Mouse (Mus musculus) intestine, embryonic 15.5 days (tissue): ENCODE measurements around the gene Bdkrb2. TPM values are rescaled to one million over a fixed set of nuclear protein-coding genes. Genes with fewer than 3 reads are reported as not detected.

Source experiments
- ATAC-seq: fragments of 200-750 bp; cut with Nextera tagmentation; 2 replicates; pipeline ENCODE4 v1.8.0; 2017; ENCODE audit warnings: moderate TSS enrichment, moderate library complexity
- H3K27ac ChIP-seq: fragments of 300-500 bp; sonication (generic); 2 replicates; pipeline ENCODE4 v1.5.1; 2015; ENCODE audit warnings: mild to moderate bottlenecking, inconsistent platforms
- H3K27me3 ChIP-seq: fragments of 300-500 bp; sonication (generic); replicated peaks from 2 replicates; pipeline ENCODE4 v1.6.1; 2015; ENCODE audit warnings: inconsistent platforms
- H3K36me3 ChIP-seq: fragments of 300-500 bp; sonication (generic); 2 replicates; pipeline ENCODE4 v1.6.1; 2015; ENCODE audit warnings: inconsistent platforms
- H3K4me1 ChIP-seq: fragments of 300-500 bp; sonication (generic); replicated peaks from 2 replicates; pipeline ENCODE4 v1.6.1; 2015; ENCODE audit warnings: inconsistent platforms
- H3K4me2 ChIP-seq: fragments of 300-500 bp; sonication (generic); replicated peaks from 2 replicates; pipeline ENCODE4 v1.6.1; 2015; ENCODE audit warnings: mild to moderate bottlenecking, inconsistent platforms
- H3K4me3 ChIP-seq: fragments of 300-500 bp; sonication (generic); replicated peaks from 2 replicates; pipeline ENCODE4 v1.5.1; 2015; ENCODE audit warnings: inconsistent platforms
- H3K9ac ChIP-seq: fragments of 300-500 bp; sonication (generic); 2 replicates; pipeline ENCODE4 v1.6.1; 2015; ENCODE audit warnings: inconsistent platforms
- H3K9me3 ChIP-seq: fragments of 300-500 bp; sonication (generic); 2 replicates; pipeline ENCODE4 v1.6.1; 2016; ENCODE audit warnings: inconsistent platforms
- WGBS: fragments of 180-500 bp; shearing (Covaris S2); methylation state at CpG from one replicate; pipeline ENCODE4 v1.1.7; 2015; 5-methylcytosine and 5-hydroxymethylcytosine counted together
- polyA plus RNA-seq: library from polyadenylated mRNA; unstranded; fragments of >200 nt; fragmentation: Nextera tagmentation; extraction: Ambion mirVana; gene quantifications from 2 replicates; pipeline ENCODE4 v1.2.1, GENCODE M21; 2015

Bdkrb2 gene
- polyA plus RNA-seq, 1 experiment from 2014 or later = 4.6 TPM

DNA sequence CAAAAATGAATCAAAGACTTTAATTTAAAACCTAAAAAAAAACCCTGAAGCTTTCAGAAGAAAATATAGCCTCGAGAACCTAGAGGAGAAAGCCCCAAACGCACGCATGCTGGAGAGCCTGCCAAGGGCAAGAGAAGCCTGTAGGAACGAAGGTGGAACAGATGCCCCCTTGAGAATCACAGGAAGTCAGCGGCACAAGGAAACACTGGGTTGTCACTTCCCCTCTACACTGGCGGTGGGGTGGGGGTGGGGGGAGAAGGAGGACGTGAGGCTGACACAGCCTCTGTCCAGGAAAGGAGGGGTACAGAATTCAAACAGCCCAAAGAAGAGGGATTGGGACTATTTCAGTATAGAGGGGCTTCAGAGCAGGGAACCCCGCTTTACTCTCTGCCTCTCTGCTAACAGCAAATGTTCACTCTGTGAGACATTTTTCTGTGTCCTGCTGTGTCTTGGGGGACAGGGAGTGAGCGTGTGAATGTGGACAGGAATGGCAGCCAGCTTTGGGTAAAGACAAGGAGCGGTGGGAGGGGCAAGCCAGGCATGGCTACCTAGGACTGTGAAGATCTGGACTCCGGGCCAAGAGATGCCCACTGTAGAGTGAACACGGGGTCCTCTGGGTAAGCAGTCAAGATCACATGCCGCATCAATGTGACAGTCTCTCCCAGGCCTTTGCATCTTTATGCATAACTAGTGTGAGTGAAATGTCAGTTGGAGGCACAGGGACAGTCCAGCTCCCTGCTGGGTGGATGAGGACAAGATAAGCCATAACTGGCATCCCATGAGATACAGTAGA lies 26.9 kb upstream of the Bdkrb2 start:
- Histone ChIP-seq H3K27ac (no peak overlapping the region), H3K9ac (no peak overlapping the region), H3K9me3 (no peaks in the 10 kb centered on the region), H3K4me2 (no peak overlapping the region), H3K4me1 (peaks cover 6% of the 10 kb centered on the region), H3K36me3 (no peaks in the 10 kb centered on the region), H3K4me3 (no peak overlapping the region), H3K27me3 (no peaks in the 10 kb centered on the region)
- WGBS = 67% methylated on average over 13 of the region's 13 CpGs
- ATAC-seq = no peak

DNA sequence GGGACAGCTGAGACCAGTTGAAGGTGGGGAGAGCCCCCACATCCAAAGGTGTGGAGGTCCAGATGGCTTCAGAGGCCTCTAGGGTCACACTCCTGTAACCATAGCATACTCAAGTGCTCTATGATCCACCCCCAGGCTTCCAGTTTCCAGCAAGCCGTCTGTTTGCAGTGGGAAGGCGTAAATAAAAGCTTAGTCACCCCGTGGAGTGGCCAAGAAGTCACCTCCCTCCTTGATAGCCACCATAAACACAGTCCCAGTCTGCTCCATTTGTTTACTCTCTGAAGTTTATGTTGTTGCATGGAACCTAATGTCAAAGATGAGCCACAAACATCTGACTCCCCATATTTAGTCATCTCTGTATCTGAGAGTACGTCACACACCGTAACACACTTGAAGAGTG lies 25.9 kb upstream of the Bdkrb2 start:
- Histone ChIP-seq H3K4me2 (no peak overlapping the region), H3K4me1 (peaks cover 6% of the 10 kb centered on the region), H3K4me3 (no peak overlapping the region), H3K27me3 (no peaks in the 10 kb centered on the region), H3K27ac (no peak overlapping the region), H3K9ac (no peak overlapping the region), H3K36me3 (no peaks in the 10 kb centered on the region), H3K9me3 (no peaks in the 10 kb centered on the region)
- WGBS = 40% methylated on average over 5 of the region's 5 CpGs
- peak; percentile 62 for ATAC-seq

DNA sequence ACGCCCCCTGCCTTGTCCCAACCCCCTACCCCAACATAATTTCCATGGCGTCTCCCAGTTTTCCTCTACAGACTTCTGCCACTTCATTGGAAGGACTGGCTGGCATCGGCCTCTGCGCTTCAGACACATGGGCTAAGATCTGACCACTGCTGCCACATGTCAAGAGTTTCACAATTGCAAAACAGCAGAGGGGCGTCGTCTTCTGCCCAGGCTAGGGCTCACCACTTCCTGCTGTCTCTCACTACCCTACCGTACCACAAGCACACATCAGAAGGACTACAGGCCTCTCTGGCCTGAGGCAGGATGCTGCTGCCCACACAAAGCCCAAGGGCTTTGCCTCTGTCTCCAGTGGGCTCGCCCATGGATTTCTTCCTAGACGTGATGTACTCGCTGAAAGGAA lies 23.4 kb upstream of the Bdkrb2 start:
- Histone ChIP-seq H3K36me3 (no peaks in the 10 kb centered on the region), H3K27ac (no peak overlapping the region), H3K4me3 (no peak overlapping the region), H3K9ac (no peak overlapping the region), H3K27me3 (no peaks in the 10 kb centered on the region), H3K4me2 (no peak overlapping the region), H3K4me1 (peaks cover 6% of the 10 kb centered on the region), H3K9me3 (no peaks in the 10 kb centered on the region)
- no peak for ATAC-seq
- WGBS = 90% methylated on average over 10 of the region's 10 CpGs

DNA sequence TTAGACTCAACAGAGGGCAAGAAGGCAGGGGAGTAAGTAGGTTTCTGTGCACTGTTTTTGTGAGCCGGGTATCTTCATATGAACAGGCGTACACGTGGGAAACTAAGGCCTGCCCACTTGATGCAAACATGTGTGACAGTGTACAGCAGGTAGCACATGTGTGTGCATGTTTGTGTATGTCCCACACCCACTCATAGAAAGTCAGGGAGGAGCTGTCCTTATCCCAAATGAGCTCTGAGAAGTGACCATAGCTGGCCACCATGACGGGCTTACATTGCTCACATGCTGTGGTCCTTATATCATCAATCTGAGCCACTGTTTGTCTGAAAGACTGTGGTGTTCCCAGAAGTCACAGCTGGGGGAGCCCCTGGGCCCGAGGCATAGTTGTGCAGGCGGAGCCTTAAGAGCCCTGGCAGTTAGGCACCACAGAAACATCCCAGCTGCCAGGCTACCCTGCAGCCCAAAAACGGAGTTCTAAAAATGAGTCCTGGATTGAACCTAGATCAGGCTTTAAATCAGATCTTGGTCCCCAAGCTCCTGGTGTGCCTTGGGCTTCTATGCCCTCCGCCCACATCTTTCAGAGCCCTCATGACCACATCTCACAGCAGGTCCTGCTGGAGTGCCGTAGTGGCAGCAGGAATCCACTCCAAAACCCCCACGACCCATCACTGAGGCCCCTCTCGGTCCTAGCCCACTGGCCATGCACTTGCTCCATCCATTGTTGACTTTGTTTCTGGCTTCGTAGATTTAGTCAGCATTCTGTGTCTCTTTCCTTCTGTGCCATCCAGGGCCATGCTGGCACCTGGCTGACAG lies 21.2 kb upstream of the Bdkrb2 start:
- Histone ChIP-seq H3K27ac (no peak overlapping the region), H3K27me3 (no peaks in the 10 kb centered on the region), H3K9me3 (no peaks in the 10 kb centered on the region), H3K4me1 (peaks cover 14% of the 10 kb centered on the region), H3K4me2 (no peak overlapping the region), H3K4me3 (no peak overlapping the region), H3K36me3 (no peaks in the 10 kb centered on the region), H3K9ac (no peak overlapping the region)
- WGBS = 72% methylated on average over 12 of the region's 12 CpGs
- ATAC-seq = no peak

DNA sequence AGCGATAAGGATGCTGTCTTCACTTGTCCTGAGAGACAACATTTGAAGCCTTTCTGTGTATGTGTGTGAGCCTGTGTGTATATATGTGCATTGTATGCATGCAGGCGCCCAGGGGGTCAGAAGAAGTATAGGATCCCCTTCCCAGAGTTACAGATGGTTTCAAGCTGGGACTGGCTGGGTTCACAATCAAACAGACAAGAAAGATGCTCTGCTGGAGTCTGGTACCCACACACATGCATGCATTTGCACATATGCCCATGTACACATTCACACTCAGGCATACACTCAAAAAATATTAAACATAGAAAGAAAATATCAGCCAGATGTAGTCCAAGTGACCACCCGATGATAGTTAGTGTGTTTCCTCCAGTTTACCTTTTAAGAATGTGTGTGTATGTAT lies 20.5 kb upstream of the Bdkrb2 start:
- no peak overlapping the region for H3K27ac ChIP-seq
- no peaks in the 10 kb centered on the region for H3K36me3 ChIP-seq
- H3K9me3 ChIP-seq = no peaks in the 10 kb centered on the region
- peaks cover 13% of the 10 kb centered on the region for H3K4me1 ChIP-seq
- no peak overlapping the region for H3K9ac ChIP-seq
- ATAC-seq = no peak
- no peak overlapping the region for H3K4me3 ChIP-seq
- no peaks in the 10 kb centered on the region for H3K27me3 ChIP-seq
- 81% methylated on average over 3 of the region's 3 CpGs for WGBS
- no peak overlapping the region for H3K4me2 ChIP-seq

DNA sequence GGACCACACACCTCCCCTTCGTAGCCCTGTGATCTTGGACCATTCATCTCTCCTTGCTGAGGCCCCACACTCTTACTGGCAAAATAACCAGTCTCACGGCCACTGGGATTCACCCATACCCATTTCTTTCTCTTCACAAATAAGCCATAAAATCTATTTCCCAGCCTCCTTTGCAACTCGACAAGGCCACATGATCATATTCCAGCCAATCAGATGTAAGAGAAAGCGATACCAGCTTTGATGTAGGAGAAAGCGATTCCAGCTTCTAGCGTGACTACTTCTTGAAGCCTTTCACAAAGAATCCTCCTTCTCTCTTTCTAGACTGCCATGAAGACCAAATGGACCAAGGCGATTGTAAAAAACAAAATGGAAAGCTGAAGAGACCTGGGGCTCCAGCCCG lies 19.9 kb upstream of the Bdkrb2 start:
- no peaks in the 10 kb centered on the region for H3K36me3 ChIP-seq
- peaks cover 13% of the 10 kb centered on the region for H3K4me1 ChIP-seq
- H3K9me3 ChIP-seq = no peaks in the 10 kb centered on the region
- no peak overlapping the region for H3K9ac ChIP-seq
- ATAC-seq = no peak
- no peaks in the 10 kb centered on the region for H3K27me3 ChIP-seq
- no peak overlapping the region for H3K4me3 ChIP-seq
- H3K4me2 ChIP-seq = no peak overlapping the region
- WGBS = 74% methylated on average over 8 of the region's 8 CpGs
- H3K27ac ChIP-seq = no peak overlapping the region

DNA sequence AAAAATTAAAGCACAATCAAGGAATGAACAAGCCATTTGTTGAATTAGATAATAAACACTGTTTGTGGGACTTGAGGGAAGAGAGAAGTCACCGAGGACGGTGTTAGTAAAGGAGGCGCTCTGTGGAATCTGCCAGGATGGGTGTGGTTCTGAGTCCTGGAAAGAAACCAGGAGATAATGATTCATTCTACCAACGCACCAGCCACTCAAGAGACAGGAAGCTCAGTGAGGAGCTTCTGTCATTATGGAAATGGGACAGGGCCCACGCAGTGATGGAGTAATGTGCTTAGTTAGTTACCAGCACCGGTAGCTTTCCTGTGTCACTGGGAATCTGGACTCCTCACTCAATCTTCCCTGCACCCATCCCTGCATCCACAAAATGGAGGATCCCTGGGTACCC lies 19.3 kb upstream of the Bdkrb2 start:
- 45% methylated on average over 6 of the region's 6 CpGs for WGBS

DNA sequence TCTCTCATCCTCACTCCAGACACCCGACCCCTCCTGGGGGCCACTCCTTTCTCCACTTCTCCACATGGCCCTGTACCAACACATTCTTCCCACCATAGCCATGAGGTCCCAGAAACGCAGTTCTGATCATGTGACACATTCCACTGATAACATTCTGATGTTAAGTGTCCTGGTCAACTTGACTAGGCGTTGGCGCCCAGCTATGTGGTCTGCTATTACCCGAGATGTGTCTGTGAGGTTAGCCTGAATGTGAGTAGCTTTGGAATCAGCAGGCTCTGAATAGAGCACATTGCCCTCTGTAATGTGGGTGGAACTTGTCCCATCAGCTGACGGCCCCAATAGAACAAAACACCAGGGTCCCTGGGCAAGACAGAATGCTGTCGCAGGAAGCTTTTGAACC lies 18.2 kb upstream of the Bdkrb2 start:
- Histone ChIP-seq H3K36me3 (no peaks in the 10 kb centered on the region), H3K9me3 (no peaks in the 10 kb centered on the region), H3K4me2 (no peak overlapping the region), H3K4me1 (peaks cover 13% of the 10 kb centered on the region), H3K9ac (no peak overlapping the region), H3K4me3 (no peak overlapping the region), H3K27me3 (no peaks in the 10 kb centered on the region), H3K27ac (no peak overlapping the region)
- 81% methylated on average over 7 of the region's 7 CpGs for WGBS
- ATAC-seq = no peak

More for the DNA sequence above, 19.3 kb upstream of the Bdkrb2 start:
- peaks cover 13% of the 10 kb centered on the region for H3K4me1 ChIP-seq
- ATAC-seq = no peak
- no peaks in the 10 kb centered on the region for H3K36me3 ChIP-seq
- no peak overlapping the region for H3K27ac ChIP-seq
- no peak overlapping the region for H3K4me3 ChIP-seq
- no peak overlapping the region for H3K4me2 ChIP-seq
- no peaks in the 10 kb centered on the region for H3K9me3 ChIP-seq
- no peak overlapping the region for H3K9ac ChIP-seq
- no peaks in the 10 kb centered on the region for H3K27me3 ChIP-seq

DNA sequence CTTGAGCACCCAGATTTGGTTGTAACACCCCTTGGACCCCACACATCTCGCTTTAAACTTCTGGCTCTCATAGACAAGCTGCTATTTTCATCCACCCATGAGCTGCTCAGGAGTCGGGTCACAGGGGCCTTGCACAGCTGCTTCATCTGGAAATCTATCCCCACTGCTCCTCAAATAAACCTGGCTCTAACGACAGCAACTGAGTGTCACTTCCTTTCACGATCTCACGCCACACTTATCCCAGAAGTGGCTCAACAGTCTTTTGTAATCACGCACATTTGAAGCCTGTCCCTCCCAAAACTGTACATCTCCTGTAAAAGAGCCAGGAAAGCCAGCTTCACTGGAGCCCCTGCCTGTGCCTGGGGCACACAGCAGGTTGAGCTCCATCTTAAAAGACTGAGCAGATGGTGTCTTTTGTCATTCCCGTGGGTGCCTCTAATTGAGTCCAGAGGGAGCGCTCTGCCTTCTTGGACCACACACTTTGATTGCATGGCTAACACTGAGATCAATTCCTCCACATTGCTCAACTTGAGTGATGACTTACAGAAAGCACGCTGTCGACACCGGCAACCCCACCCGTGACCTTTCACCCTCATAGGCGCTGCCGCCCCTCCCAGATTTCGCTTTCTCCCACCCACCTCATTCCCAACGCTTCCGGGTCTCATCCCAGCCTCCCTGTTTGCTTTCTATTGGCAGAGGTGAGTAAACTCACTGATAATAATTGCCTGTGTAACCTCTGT lies 17.2 kb upstream of the Bdkrb2 start:
- Histone ChIP-seq H3K36me3 (no peaks in the 10 kb centered on the region), H3K9ac (no peak overlapping the region), H3K27ac (no peak overlapping the region), H3K9me3 (no peaks in the 10 kb centered on the region), H3K4me1 (peaks cover 13% of the 10 kb centered on the region), H3K4me2 (no peak overlapping the region), H3K4me3 (no peak overlapping the region), H3K27me3 (no peaks in the 10 kb centered on the region)
- peak; percentile 30; the same call in 1 of the 2 replicates for ATAC-seq
- WGBS = 29% methylated on average over 17 of the region's 17 CpGs

DNA sequence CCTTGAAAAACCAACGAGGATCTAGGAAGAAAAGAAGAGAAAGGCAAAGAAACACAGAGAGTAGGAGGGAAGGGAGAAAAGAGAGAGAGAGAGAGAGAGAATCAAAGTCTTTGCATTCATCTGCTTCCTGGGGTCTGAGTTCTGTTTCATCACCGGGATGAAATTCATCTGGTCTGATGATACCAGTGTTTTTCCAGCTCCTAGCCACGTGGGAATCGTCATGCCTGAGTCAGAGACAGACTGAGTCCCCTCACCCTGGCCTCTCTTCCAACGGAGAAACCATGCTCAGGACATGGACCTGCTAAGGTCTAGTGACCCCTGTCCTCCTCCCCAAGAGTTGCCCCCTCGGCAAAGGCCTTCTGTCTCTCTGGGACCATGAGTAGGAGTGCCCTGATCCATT lies 16.5 kb upstream of the Bdkrb2 start:
- Histone ChIP-seq H3K27ac (no peak overlapping the region), H3K27me3 (no peaks in the 10 kb centered on the region), H3K4me2 (no peak overlapping the region), H3K9me3 (no peaks in the 10 kb centered on the region), H3K4me3 (no peak overlapping the region), H3K9ac (no peak overlapping the region), H3K4me1 (peaks cover 13% of the 10 kb centered on the region), H3K36me3 (no peaks in the 10 kb centered on the region)
- WGBS = 56% methylated on average over 6 of the region's 6 CpGs
- ATAC-seq = no peak

DNA sequence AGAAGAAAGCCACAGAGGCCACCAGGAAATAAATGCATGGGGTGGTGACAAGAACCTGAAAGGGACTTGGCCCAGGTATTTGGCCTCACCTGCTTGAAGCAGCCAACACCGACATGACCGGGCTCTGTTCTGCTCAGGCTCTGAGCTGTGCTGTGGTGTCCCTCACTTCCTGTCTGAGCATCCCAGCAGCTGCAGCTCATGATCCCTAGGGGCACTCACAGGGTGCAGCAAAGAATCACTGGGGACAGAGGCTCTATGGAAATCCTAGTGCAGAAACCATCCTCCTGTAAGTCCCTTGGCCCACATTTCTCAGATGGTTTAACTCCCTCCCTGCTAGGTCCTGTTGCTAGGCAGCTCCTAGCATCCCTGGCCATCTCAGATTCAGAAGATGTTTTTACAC lies 15.9 kb upstream of the Bdkrb2 start:
- Histone ChIP-seq H3K4me2 (no peak overlapping the region), H3K9ac (no peak overlapping the region), H3K4me1 (peaks cover 13% of the 10 kb centered on the region), H3K36me3 (no peaks in the 10 kb centered on the region), H3K27me3 (no peaks in the 10 kb centered on the region), H3K27ac (no peak overlapping the region), H3K9me3 (no peaks in the 10 kb centered on the region), H3K4me3 (no peak overlapping the region)
- no peak for ATAC-seq
- 64% methylated on average over 2 of the region's 2 CpGs for WGBS

DNA sequence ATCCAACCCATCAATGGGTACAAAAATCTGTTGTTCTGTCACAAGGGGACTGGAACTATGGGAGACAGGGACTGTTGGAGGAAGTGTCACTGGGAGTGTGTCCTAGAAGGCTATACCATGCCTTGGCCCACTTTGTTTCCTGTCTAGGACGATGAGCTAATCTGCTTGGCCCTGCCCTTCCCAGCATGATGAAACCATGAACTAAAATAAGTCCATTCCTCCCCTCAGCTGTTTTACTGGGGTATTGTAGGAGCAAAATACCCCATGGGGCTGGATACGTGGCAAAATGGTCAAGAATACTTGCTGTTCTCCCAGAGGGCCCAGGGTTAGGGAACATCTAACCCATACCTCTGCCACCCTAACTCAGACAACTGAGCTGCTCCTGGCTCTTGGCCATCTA lies 15.0 kb upstream of the Bdkrb2 start:
- H3K4me1 ChIP-seq = peaks cover 13% of the 10 kb centered on the region
- no peak overlapping the region for H3K9ac ChIP-seq
- no peaks in the 10 kb centered on the region for H3K27me3 ChIP-seq
- no peaks in the 10 kb centered on the region for H3K36me3 ChIP-seq
- 71% methylated on average over 2 of the region's 2 CpGs for WGBS
- no peak overlapping the region for H3K4me3 ChIP-seq
- no peaks in the 10 kb centered on the region for H3K9me3 ChIP-seq
- no peak overlapping the region for H3K4me2 ChIP-seq
- H3K27ac ChIP-seq = 0 out of 2 replicates have a peak overlapping the region, but pooled peaks have one; percentile 8
- no peak for ATAC-seq
